Mouse (Mus musculus): Measurements from ENCODE around the gene Negr1.

GRCm38 (mm10) chr3:156559826-156560471 is 1.6 kb upstream of the Negr1 start:
- TF ChIP-seq POLR2A (IDR thresholded peaks at IDR 0.05; ENCODE audit: insufficient read depth, low read length), result no peak
- TF ChIP-seq CTCF (IDR thresholded peaks at IDR 0.05; ENCODE audit: low read depth, low read length), result no peak
- no peak for TF ChIP-seq EP300 (IDR thresholded peaks at IDR 0.05; ENCODE audit: insufficient read depth, low read depth, low read length)

Measured in ES-Bruce4 (cell line).